Mouse (Mus musculus): Measurements from ENCODE around the gene Exoc2. TPM values are rescaled to one million over a fixed set of nuclear protein-coding genes. Genes with fewer than 3 reads are reported as not detected.

Exoc2 gene
- polyA plus RNA-seq, 1 experiment from 2014 or later, result 58.6 TPM

DNA sequence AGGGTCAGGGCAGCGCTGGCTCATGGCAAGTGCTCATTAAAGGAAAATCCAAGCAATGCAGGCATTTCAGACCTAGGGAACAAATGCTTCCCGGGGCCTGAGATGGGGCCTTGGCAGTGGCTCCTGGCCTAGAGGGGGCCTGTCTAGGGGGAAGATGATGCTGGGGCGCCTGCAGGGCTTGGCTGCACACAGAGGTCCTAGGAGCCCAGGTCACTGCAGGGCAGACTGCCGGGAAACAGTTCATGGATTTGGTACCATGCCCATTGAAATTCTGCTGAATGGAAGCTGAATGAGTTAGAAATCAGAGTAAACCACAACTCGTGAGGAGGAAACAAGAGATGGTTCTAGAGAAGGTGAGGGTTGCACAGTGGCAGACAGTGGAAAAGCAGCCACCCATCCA lies 183.9 kb downstream of the Exoc2 start:
- Histone ChIP-seq H3K27me3 (ENCODE audit: control insufficient read depth, insufficient read depth, low read depth, low read length) (no peaks in the 10 kb centered on the region), H3K4me3 (ENCODE audit: low read depth, low read length) (no peak overlapping the region), H3K4me2 (ENCODE audit: low read length) (no peak overlapping the region), H3K9ac (ENCODE audit: low read depth, low read length) (no peak overlapping the region), H3K27ac (ENCODE audit: low read length) (no peak overlapping the region), H3K4me1 (ENCODE audit: control insufficient read depth, insufficient read depth, low read length) (no peaks in the 10 kb centered on the region), H3K36me3 (ENCODE audit: control insufficient read depth, insufficient read depth, low read length) (no peaks in the 10 kb centered on the region), H3K9me3 (replicated peaks; ENCODE audit: control insufficient read depth, low read length, poor library complexity, severe bottlenecking) (no peaks in the 10 kb centered on the region)
- WGBS, result 65% methylated on average over 5 of the region's 5 CpGs
- ATAC-seq, result no peak

DNA sequence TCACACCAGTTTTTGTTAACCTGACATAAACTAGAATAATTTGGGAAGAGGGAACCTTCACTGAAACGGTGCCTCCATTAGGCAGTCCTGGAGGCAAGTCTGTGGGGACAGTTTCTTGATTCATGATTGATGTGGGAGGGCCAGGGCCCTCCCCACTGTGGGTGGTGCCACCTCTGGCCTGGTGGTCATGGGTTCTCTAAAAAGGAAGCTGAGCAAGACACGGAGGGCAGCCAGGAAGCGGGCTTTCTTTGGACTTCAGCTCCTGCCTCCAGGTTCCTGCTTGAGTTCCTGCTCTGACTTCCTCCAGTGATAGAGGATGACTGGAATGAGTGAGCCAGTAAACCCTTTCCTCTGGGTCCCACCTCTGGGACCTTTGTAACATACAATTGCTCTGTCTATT lies 185.5 kb downstream of the Exoc2 start:
- 93% methylated on average over 3 of the region's 3 CpGs for WGBS
- H3K4me3 ChIP-seq (ENCODE audit: low read depth, low read length), result no peak overlapping the region
- no peak for ATAC-seq

DNA sequence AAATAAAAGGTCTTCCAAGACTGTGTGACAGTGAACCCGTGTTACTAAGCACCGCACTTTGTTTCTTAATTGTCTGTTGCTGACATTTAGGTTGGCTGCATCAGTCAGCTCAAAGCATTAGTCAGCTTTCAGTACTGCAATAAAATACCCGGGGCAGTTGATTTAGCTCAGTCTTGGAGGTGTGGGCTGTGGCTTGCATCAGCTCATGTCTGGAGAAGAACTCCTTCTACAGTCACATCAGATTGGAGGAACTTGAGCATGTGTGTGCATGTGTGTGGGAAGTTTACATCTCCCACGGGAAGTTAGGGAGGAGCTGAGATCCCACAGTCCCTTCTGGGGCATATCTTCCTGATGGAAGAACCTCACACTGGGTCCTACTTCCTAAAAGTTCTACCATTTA lies 185.9 kb downstream of the Exoc2 start:
- Histone ChIP-seq H3K9me3 (replicated peaks; ENCODE audit: control insufficient read depth, low read length, poor library complexity, severe bottlenecking) (no peaks in the 10 kb centered on the region), H3K36me3 (ENCODE audit: control insufficient read depth, insufficient read depth, low read length) (no peaks in the 10 kb centered on the region), H3K4me1 (ENCODE audit: control insufficient read depth, insufficient read depth, low read length) (no peaks in the 10 kb centered on the region), H3K4me2 (ENCODE audit: low read length) (no peak overlapping the region), H3K27ac (ENCODE audit: low read length) (no peak overlapping the region), H3K9ac (ENCODE audit: low read depth, low read length) (no peak overlapping the region), H3K27me3 (ENCODE audit: control insufficient read depth, insufficient read depth, low read depth, low read length) (no peaks in the 10 kb centered on the region), H3K4me3 (ENCODE audit: low read depth, low read length) (no peak overlapping the region)
- 93% methylated on average over 4 of the region's 4 CpGs for WGBS
- no peak for ATAC-seq

More for the DNA sequence above, 185.5 kb downstream of the Exoc2 start:
- Histone ChIP-seq H3K4me2 (ENCODE audit: low read length) (no peak overlapping the region), H3K4me1 (ENCODE audit: control insufficient read depth, insufficient read depth, low read length) (no peaks in the 10 kb centered on the region), H3K27me3 (ENCODE audit: control insufficient read depth, insufficient read depth, low read depth, low read length) (no peaks in the 10 kb centered on the region), H3K36me3 (ENCODE audit: control insufficient read depth, insufficient read depth, low read length) (no peaks in the 10 kb centered on the region), H3K9ac (ENCODE audit: low read depth, low read length) (no peak overlapping the region), H3K27ac (ENCODE audit: low read length) (no peak overlapping the region), H3K9me3 (replicated peaks; ENCODE audit: control insufficient read depth, low read length, poor library complexity, severe bottlenecking) (no peaks in the 10 kb centered on the region)

DNA sequence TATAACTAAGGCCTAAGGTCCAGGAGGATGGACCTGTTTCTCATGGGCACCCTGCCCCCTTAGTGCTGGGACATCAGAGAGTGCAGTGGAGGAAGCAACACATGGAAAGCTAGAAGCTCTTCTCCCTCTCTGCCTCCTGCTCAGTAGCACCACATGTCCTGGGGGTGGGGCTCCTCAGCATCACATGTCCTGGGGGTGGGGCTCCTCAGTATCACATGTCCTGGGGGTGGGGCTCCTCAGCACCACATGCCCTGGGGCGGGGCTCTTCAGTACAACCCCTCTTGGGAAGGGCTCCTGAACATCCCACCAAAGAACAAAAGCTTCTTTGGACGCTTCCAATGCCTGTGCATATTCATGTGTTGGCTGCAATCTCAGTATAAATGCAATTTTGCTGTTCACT lies 186.3 kb downstream of the Exoc2 start:
- Histone ChIP-seq H3K4me1 (ENCODE audit: control insufficient read depth, insufficient read depth, low read length) (no peaks in the 10 kb centered on the region), H3K4me2 (ENCODE audit: low read length) (no peak overlapping the region), H3K9ac (ENCODE audit: low read depth, low read length) (no peak overlapping the region), H3K4me3 (ENCODE audit: low read depth, low read length) (no peak overlapping the region), H3K27ac (ENCODE audit: low read length) (no peak overlapping the region), H3K27me3 (ENCODE audit: control insufficient read depth, insufficient read depth, low read depth, low read length) (no peaks in the 10 kb centered on the region), H3K36me3 (ENCODE audit: control insufficient read depth, insufficient read depth, low read length) (no peaks in the 10 kb centered on the region), H3K9me3 (replicated peaks; ENCODE audit: control insufficient read depth, low read length, poor library complexity, severe bottlenecking) (no peaks in the 10 kb centered on the region)
- WGBS, result 88% methylated on average over 2 of the region's 2 CpGs
- no peak for ATAC-seq

DNA sequence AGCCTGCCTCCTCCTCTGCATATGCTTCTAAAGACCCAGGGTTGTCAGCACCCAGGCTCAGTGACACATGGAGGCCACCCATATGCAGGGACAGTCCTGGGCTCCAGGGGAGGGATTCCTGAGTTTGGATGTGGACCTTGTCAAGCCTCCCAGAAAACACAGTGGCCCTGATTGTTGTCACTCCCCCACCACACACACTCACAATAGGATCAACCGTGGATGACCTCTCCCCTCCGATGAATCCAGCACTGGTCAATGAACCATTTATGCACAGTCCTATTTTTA lies 186.9 kb downstream of the Exoc2 start:
- Histone ChIP-seq H3K9ac (ENCODE audit: low read depth, low read length) (no peak overlapping the region), H3K4me1 (ENCODE audit: control insufficient read depth, insufficient read depth, low read length) (no peaks in the 10 kb centered on the region), H3K4me3 (ENCODE audit: low read depth, low read length) (no peak overlapping the region), H3K4me2 (ENCODE audit: low read length) (no peak overlapping the region), H3K9me3 (replicated peaks; ENCODE audit: control insufficient read depth, low read length, poor library complexity, severe bottlenecking) (no peaks in the 10 kb centered on the region), H3K36me3 (ENCODE audit: control insufficient read depth, insufficient read depth, low read length) (no peaks in the 10 kb centered on the region), H3K27ac (ENCODE audit: low read length) (no peak overlapping the region), H3K27me3 (ENCODE audit: control insufficient read depth, insufficient read depth, low read depth, low read length) (no peaks in the 10 kb centered on the region)
- 63% methylated on average over 2 of the region's 2 CpGs for WGBS
- no peak for ATAC-seq

DNA sequence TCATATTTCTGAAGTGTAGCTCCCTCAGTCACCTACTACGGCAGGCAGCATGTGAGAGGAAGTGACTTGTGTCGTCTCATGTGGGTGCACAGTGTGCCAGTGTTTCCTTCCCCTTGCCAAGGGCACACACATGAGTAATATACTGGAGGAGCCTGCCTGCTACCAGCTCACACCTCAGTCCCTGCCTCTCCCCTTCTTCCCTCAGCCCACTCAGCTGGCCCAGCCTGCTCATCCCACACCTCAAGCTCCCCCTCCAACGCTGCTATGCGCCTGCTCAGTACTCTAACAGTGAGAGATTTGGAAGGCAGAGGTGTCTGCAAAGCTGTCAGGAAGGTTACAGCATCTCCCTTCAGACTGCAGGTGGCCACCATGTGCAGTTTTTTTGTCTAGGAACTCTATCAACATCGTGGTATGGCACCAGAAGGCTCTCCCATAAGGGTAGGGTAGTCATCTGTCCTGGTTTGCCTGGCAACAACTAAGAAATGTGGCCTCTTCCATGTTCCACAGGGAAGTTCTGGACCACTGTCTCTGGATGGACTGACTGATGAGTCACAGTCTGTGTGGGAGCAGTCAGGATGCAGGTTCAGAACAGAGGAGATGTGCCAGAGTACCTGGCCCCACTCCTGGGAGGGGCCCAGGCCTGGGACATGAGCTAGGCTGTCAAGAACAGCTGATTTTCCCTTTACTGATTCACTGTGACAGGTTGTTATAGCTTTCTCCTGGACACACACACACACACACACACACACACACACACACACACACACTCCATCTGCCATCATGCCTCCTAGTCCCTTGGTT lies 187.5 kb downstream of the Exoc2 start:
- Histone ChIP-seq H3K36me3 (ENCODE audit: control insufficient read depth, insufficient read depth, low read length) (no peaks in the 10 kb centered on the region), H3K27ac (ENCODE audit: low read length) (no peak overlapping the region), H3K9me3 (replicated peaks; ENCODE audit: control insufficient read depth, low read length, poor library complexity, severe bottlenecking) (no peaks in the 10 kb centered on the region), H3K9ac (ENCODE audit: low read depth, low read length) (no peak overlapping the region), H3K4me1 (ENCODE audit: control insufficient read depth, insufficient read depth, low read length) (no peaks in the 10 kb centered on the region), H3K27me3 (ENCODE audit: control insufficient read depth, insufficient read depth, low read depth, low read length) (no peaks in the 10 kb centered on the region), H3K4me2 (ENCODE audit: low read length) (no peak overlapping the region), H3K4me3 (ENCODE audit: low read depth, low read length) (no peak overlapping the region)
- 84% methylated on average over 5 of the region's 5 CpGs for WGBS
- no peak for ATAC-seq

DNA sequence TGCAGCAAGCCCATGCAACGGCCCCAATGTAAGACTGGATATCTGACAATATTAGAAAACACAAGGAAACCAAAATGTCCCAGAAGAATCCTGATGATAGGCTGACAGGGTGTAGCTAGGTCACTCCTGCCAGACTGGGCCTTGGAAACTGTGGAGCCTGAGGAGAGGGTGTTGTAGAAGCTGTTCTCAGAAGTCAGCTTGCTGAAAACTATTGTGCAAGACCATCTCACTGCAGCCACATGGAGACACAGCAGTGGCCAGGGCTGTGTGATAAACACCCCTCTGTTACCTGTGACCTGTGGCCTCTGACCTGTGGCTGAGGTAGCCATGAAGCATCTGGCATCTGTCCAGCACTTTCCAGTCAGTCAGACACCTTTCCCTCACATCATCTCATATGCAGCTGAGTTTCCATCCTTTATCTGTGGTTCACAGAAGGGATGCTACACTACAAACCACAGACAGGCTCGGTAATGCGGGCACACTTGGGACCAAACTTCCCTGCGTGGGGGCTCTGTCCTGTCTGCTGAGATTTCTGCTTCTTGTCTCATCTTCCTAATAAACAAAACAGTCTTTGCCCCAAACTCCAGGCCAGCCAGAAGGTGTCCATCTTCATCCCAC lies 188.4 kb downstream of the Exoc2 start:
- no peak overlapping the region for H3K9ac ChIP-seq (ENCODE audit: low read depth, low read length)
- ATAC-seq, result no peak
- no peak overlapping the region for H3K4me2 ChIP-seq (ENCODE audit: low read length)
- H3K9me3 ChIP-seq (replicated peaks; ENCODE audit: control insufficient read depth, low read length, poor library complexity, severe bottlenecking), result no peaks in the 10 kb centered on the region
- 91% methylated on average over 4 of the region's 4 CpGs for WGBS
- H3K27ac ChIP-seq (ENCODE audit: low read length), result no peak overlapping the region
- no peak overlapping the region for H3K4me3 ChIP-seq (ENCODE audit: low read depth, low read length)
- no peaks in the 10 kb centered on the region for H3K27me3 ChIP-seq (ENCODE audit: control insufficient read depth, insufficient read depth, low read depth, low read length)
- no peaks in the 10 kb centered on the region for H3K4me1 ChIP-seq (ENCODE audit: control insufficient read depth, insufficient read depth, low read length)
- H3K36me3 ChIP-seq (ENCODE audit: control insufficient read depth, insufficient read depth, low read length), result no peaks in the 10 kb centered on the region

DNA sequence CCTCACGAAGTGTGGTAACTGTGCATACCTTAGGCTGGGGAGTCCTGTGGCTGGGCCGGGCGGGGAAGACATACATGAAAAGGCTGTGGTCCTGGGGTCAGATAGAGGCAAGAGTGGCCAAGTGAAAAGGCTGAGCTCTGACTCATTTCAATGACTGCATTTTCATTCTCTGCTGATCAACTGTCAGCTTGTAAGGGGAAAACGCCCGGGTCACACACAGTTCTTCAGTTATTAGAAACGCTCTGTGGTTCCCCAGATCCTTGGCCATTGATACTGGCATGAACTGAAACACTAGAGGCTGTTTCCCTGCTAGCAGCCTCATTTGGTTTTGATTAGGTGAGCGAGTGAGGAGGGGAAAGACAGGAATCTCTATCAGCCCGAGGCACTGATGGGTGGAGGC lies 191.5 kb downstream of the Exoc2 start:
- Histone ChIP-seq H3K4me3 (ENCODE audit: low read depth, low read length) (no peak overlapping the region), H3K27me3 (ENCODE audit: control insufficient read depth, insufficient read depth, low read depth, low read length) (no peaks in the 10 kb centered on the region), H3K4me1 (ENCODE audit: control insufficient read depth, insufficient read depth, low read length) (no peaks in the 10 kb centered on the region), H3K9ac (ENCODE audit: low read depth, low read length) (no peak overlapping the region), H3K36me3 (ENCODE audit: control insufficient read depth, insufficient read depth, low read length) (no peaks in the 10 kb centered on the region), H3K9me3 (replicated peaks; ENCODE audit: control insufficient read depth, low read length, poor library complexity, severe bottlenecking) (no peaks in the 10 kb centered on the region), H3K4me2 (ENCODE audit: low read length) (no peak overlapping the region), H3K27ac (ENCODE audit: low read length) (no peak overlapping the region)
- 55% methylated on average over 8 of the region's 8 CpGs for WGBS
- ATAC-seq, result no peak

DNA sequence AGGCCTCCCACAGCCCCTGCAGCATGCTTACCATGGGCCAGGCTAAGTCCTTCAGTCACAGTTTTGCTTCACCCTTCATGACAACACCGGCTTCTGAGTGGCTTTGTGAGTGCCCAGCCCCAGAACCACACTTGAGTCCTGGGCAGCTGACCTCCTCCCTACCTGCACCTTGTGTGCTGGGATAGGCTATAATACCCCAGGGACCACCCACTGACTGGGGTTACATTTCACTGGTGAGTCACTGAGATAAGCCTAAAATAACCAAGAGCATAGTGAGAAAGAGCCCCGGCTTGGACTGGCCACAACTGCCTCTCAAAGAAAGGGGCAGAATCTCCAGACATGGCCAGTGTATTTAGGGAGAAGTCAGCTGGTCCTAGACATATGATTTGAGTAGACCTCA lies 192.0 kb downstream of the Exoc2 start:
- no peak overlapping the region for H3K4me2 ChIP-seq (ENCODE audit: low read length)
- H3K27me3 ChIP-seq (ENCODE audit: control insufficient read depth, insufficient read depth, low read depth, low read length), result no peaks in the 10 kb centered on the region
- no peaks in the 10 kb centered on the region for H3K9me3 ChIP-seq (replicated peaks; ENCODE audit: control insufficient read depth, low read length, poor library complexity, severe bottlenecking)
- 54% methylated on average over 2 of the region's 2 CpGs for WGBS
- H3K9ac ChIP-seq (ENCODE audit: low read depth, low read length), result no peak overlapping the region
- H3K27ac ChIP-seq (ENCODE audit: low read length), result no peak overlapping the region
- no peaks in the 10 kb centered on the region for H3K4me1 ChIP-seq (ENCODE audit: control insufficient read depth, insufficient read depth, low read length)
- no peak for ATAC-seq
- no peaks in the 10 kb centered on the region for H3K36me3 ChIP-seq (ENCODE audit: control insufficient read depth, insufficient read depth, low read length)
- no peak overlapping the region for H3K4me3 ChIP-seq (ENCODE audit: low read depth, low read length)

Measured in midbrain, embryonic 16.5 days (tissue).